Mouse (Mus musculus) CH12.LX (cell line): ENCODE measurements around the gene Efna1. TPM values are rescaled to one million over a fixed set of nuclear protein-coding genes. Genes with fewer than 3 reads are reported as not detected.
A peak's percentile ranks its signal among the peaks of the same experiment; 100 is the strongest.

Source experiments
- DNase-seq: peaks from one replicate; pipeline ENCODE4 v3.0.0-alpha.2; 2013; ENCODE audit errors: extremely low read depth
- H3K27ac ChIP-seq: 2 replicates; pipeline ENCODE4 v1.5.1; 2012; ENCODE audit warnings: low read depth, mild to moderate bottlenecking, control low read depth, moderate library complexity; ENCODE audit not compliant: insufficient read depth
- H3K27me3 ChIP-seq: replicated peaks from 2 replicates; pipeline ENCODE3; 2012; ENCODE audit warnings: inconsistent platforms
- H3K36me3 ChIP-seq, 2 experiments: replicated peaks in 1 of 2; 2 replicates each; pipeline versions ENCODE3 to v1.6.1; 2012; ENCODE audit warnings: inconsistent platforms in 1 of 2, low read length in 1 of 2, mild to moderate bottlenecking in 1 of 2, mixed read lengths in 1 of 2, moderate library complexity in 1 of 2; ENCODE audit not compliant: control insufficient read depth in 1 of 2, insufficient read depth in 1 of 2
- H3K4me1 ChIP-seq, 2 experiments: 2 replicates each; pipeline ENCODE4 v1.6.1; 2012; ENCODE audit warnings: inconsistent platforms in 1 of 2, moderate library complexity in 1 of 2; ENCODE audit not compliant: insufficient read depth in 2 of 2, control insufficient read depth in 1 of 2
- H3K4me2 ChIP-seq: 2 replicates; pipeline ENCODE4 v1.6.1; 2012; ENCODE audit warnings: low read depth, mild to moderate bottlenecking, control low read depth; ENCODE audit not compliant: poor library complexity, insufficient read depth, severe bottlenecking
- H3K4me3 ChIP-seq, 3 experiments: fragments of 150-350 bp in 1 of 3; sonication (generic) in 1 of 3; replicated peaks in 1 of 3; 2 replicates each; pipeline versions ENCODE3 to v1.5.1; 2011 to 2012; ENCODE audit warnings: low read depth in 2 of 3, low read length in 2 of 3, mild to moderate bottlenecking in 2 of 3, moderate library complexity in 2 of 3, control low read depth in 1 of 3, improper control_type of control experiment in 1 of 3, inconsistent platforms in 1 of 3, mixed read lengths in 1 of 3; ENCODE audit not compliant: poor library complexity in 1 of 3
- H3K79me2 ChIP-seq: replicated peaks from 2 replicates; pipeline ENCODE4 v1.6.1; 2012; ENCODE audit warnings: mild to moderate bottlenecking, moderate library complexity; ENCODE audit not compliant: control insufficient read depth, poor library complexity, insufficient read depth, severe bottlenecking; ENCODE audit errors: extremely low read depth
- H3K9ac ChIP-seq: 2 replicates; pipeline ENCODE4 v1.6.1; 2012; ENCODE audit warnings: low read depth, mild to moderate bottlenecking, control low read depth, moderate library complexity; ENCODE audit not compliant: insufficient read depth
- H3K9me3 ChIP-seq: replicated peaks from 2 replicates; pipeline ENCODE3; 2012; ENCODE audit warnings: low read length, inconsistent platforms, mixed read lengths
- CHD2 ChIP-seq: IDR thresholded peaks from 2 replicates; pipeline ENCODE4 v1.6.1; 2011; ENCODE audit warnings: low read length, improper control_type of control experiment
- CTCF ChIP-seq, 2 experiments: IDR thresholded peaks in 1 of 2; conservative IDR thresholded peaks in 1 of 2; 2 replicates each; pipeline ENCODE4 v1.5.1; 2011 to 2012; ENCODE audit warnings: low read depth in 2 of 2, low read length in 2 of 2, improper control_type of control experiment in 1 of 2, inconsistent platforms in 1 of 2, mild to moderate bottlenecking in 1 of 2, moderate library complexity in 1 of 2
- EP300 ChIP-seq: IDR thresholded peaks from 2 replicates; pipeline ENCODE4 v1.6.1; 2011; ENCODE audit warnings: low read length, improper control_type of control experiment
- ETS1 ChIP-seq: conservative IDR thresholded peaks from 2 replicates; pipeline ENCODE4 v1.6.1; 2012; ENCODE audit warnings: low read depth, mild to moderate bottlenecking, inconsistent platforms, low read length, improper control_type of control experiment, moderate library complexity
- GABPA ChIP-seq: IDR thresholded peaks from 2 replicates; pipeline ENCODE4 v1.6.1; 2012; ENCODE audit warnings: low read depth, low read length, improper control_type of control experiment, inconsistent platforms; ENCODE audit not compliant: insufficient replicate concordance
- HCFC1 ChIP-seq: IDR thresholded peaks from 2 replicates; pipeline ENCODE4 v1.6.1; 2012; ENCODE audit warnings: low read depth, mild to moderate bottlenecking, inconsistent platforms, low read length, improper control_type of control experiment
- IRF4 ChIP-seq: IDR thresholded peaks from 2 replicates; pipeline ENCODE4 v1.6.1; 2014; ENCODE audit warnings: low read depth, mild to moderate bottlenecking, inconsistent platforms, low read length, improper control_type of control experiment
- JUND ChIP-seq: conservative IDR thresholded peaks from 2 replicates; pipeline ENCODE4 v1.6.1; 2011; ENCODE audit warnings: low read depth, low read length, improper control_type of control experiment
- KAT2A ChIP-seq: IDR thresholded peaks from 2 replicates; pipeline ENCODE4 v1.6.1; 2012; ENCODE audit warnings: low read length, improper control_type of control experiment, inconsistent platforms; ENCODE audit not compliant: insufficient replicate concordance
- MAZ ChIP-seq: IDR thresholded peaks from 2 replicates; pipeline ENCODE4 v1.6.1; 2012; ENCODE audit warnings: low read depth, mild to moderate bottlenecking, inconsistent platforms, low read length, improper control_type of control experiment, moderate library complexity
- MEF2A ChIP-seq: IDR thresholded peaks from 2 replicates; pipeline ENCODE4 v1.6.1; 2014; ENCODE audit warnings: low read depth, mild to moderate bottlenecking, inconsistent platforms, low read length, improper control_type of control experiment, borderline replicate concordance
- MXI1 ChIP-seq: IDR thresholded peaks from 2 replicates; pipeline ENCODE4 v1.6.1; 2011; ENCODE audit warnings: mild to moderate bottlenecking, low read depth, low read length, improper control_type of control experiment
- POLR2A ChIP-seq: IDR thresholded peaks from 2 replicates; pipeline ENCODE4 v1.6.1; 2011; ENCODE audit warnings: low read depth, mild to moderate bottlenecking, improper control_type of control experiment, low read length
- POLR2AphosphoS2 ChIP-seq: IDR thresholded peaks from 2 replicates; pipeline ENCODE4 v1.6.1; 2011; ENCODE audit warnings: low read depth, low read length, improper control_type of control experiment
- RAD21 ChIP-seq: IDR thresholded peaks from 2 replicates; pipeline ENCODE4 v1.6.1; 2011; ENCODE audit warnings: low read depth, mild to moderate bottlenecking, low read length, improper control_type of control experiment, moderate library complexity
- SIN3A ChIP-seq: IDR thresholded peaks from 2 replicates; pipeline ENCODE4 v1.6.1; 2012; ENCODE audit warnings: low read length, improper control_type of control experiment, inconsistent platforms
- SMC3 ChIP-seq: IDR thresholded peaks from 2 replicates; pipeline ENCODE4 v1.6.1; 2011; ENCODE audit warnings: low read depth, low read length, improper control_type of control experiment
- TBP ChIP-seq: conservative IDR thresholded peaks from 2 replicates; pipeline ENCODE4 v1.6.1; 2011; ENCODE audit warnings: low read depth, low read length, improper control_type of control experiment
- TCF12 ChIP-seq: IDR thresholded peaks from 2 replicates; pipeline ENCODE4 v1.6.1; 2014; ENCODE audit warnings: low read depth, mild to moderate bottlenecking, inconsistent platforms, low read length, improper control_type of control experiment
- UBTF ChIP-seq: IDR thresholded peaks from 2 replicates; pipeline ENCODE4 v1.6.1; 2012; ENCODE audit warnings: low read depth, mild to moderate bottlenecking, inconsistent platforms, low read length, improper control_type of control experiment, moderate library complexity
- USF1 ChIP-seq: IDR thresholded peaks from 2 replicates; pipeline ENCODE4 v1.6.1; 2014; ENCODE audit warnings: low read depth, mild to moderate bottlenecking, inconsistent platforms, low read length, improper control_type of control experiment
- USF2 ChIP-seq: conservative IDR thresholded peaks from 2 replicates; pipeline ENCODE4 v1.6.1; 2011; ENCODE audit warnings: low read depth, low read length, improper control_type of control experiment
- ZKSCAN1 ChIP-seq: IDR thresholded peaks from 2 replicates; pipeline ENCODE4 v1.6.1; 2012; ENCODE audit warnings: low read depth, inconsistent platforms, low read length, improper control_type of control experiment, borderline replicate concordance
- ZMIZ1 ChIP-seq: IDR thresholded peaks from 2 replicates; pipeline ENCODE4 v1.6.1; 2012; ENCODE audit warnings: low read depth, mild to moderate bottlenecking, inconsistent platforms, low read length, improper control_type of control experiment
- dilution Hi-C: fragments of 300-500 bp; cut with MboI; formaldehyde crosslinking; loops from 2 replicates; pipeline ENCODE4 v1.14.3; 2020; ENCODE audit warnings: low sequenced_read_pairs; ENCODE audit not compliant: extremely low pct_unique_long_range_greater_than_20kb, extremely low pct_ligation_motif_present
- in situ Hi-C: fragments of 300-500 bp; cut with MboI; formaldehyde crosslinking; loops from 3 replicates; pipeline ENCODE4 v1.14.3; 2019; ENCODE audit warnings: low sequenced_read_pairs, low pct_ligation_motif_present, low pct_unique_long_range_greater_than_20kb, mixed read lengths
- polyA plus RNA-seq: library from polyadenylated mRNA; unstranded; fragments of >175 nt; gene quantifications from 2 replicates; pipeline ENCODE4 v1.2.1, GENCODE M21; 2012; ENCODE audit warnings: low read depth; ENCODE audit not compliant: insufficient read length
- total RNA-seq, 2 experiments: library from RNA; depleted of rRNA; stranded (reverse); fragments of 300-350 nt in 1 of 2; fragments of >200 nt in 1 of 2; gene quantifications; 2 replicates each; pipeline ENCODE4 v1.2.3; 2012 to 2014

Gene Efna1
- total and polyA plus RNA-seq, 3 experiments = 0.70 to 0.93 (median 0.71) TPM

DNA sequence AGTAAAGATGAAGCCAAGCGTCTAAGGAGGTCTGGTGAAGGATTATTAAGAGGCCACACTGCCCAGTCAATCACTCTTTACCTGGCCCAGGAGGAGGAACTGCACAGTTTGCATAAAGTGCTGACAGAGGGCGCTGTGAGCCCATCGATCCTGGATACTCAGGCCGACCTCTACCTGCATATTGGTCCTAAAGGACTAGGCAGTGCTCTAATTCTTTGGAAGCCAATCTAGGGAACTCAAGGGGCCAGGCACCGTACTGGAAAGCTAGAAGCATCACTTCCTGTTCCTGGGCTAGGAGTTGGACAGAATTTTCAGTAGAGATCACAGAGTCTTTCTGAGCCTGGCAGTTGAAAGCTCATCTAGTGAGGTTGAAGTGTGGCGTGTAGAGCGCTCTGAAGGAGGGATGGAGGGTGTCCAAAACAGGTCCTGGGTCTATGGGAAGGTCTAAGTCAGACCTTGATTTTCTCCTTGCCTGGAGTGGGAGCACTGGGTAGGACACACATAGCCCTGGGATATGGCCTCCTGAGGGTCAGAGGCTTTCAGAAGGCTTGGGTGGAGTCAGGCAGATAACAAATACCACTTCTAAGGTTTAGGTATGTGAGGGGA is 30.4 kb downstream of the Efna1 start (continued):
- 0 out of 2 replicates have a peak, but pooled peaks have one; percentile 22 for TF ChIP-seq UBTF
- TF ChIP-seq POLR2A = peak; percentile 43
- TF ChIP-seq IRF4 = 0 out of 2 replicates have a peak, but pooled peaks have one; percentile 62
- TF ChIP-seq CHD2 = no peak
- TF ChIP-seq ZKSCAN1 = no peak
- peak; percentile 80 for TF ChIP-seq POLR2AphosphoS2
- no peak for TF ChIP-seq KAT2A
- TF ChIP-seq CTCF (conservative IDR thresholded peaks at IDR 0.05 in 1 of 2, IDR thresholded peaks at IDR 0.05 in 1 of 2; ENCODE audit: low read depth in 2 of 2, low read length in 2 of 2) = peak; percentile 61 to 94

DNA sequence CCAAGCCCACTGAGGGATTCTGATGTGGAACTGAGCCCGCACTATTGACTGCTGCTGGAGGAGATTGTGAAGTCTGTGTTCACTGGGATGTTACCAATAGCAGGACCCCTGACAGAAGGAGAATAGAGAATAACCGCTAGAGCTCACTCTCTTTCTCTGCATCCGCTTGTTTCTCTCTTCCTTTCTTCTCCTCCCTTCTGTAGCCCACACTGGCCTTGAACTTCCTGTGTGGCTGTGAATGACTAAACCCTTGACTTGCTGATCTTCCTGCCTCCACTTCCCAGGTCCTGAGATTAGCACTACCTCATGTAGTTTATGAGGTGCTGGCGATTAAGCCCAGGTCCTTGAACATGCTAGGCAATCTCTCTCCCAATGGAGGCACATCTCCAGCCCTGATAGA is 33.5 kb downstream of the Efna1 start:
- TF ChIP-seq TBP = no peak
- TF ChIP-seq SIN3A = no peak
- TF ChIP-seq GABPA = no peak
- TF ChIP-seq POLR2AphosphoS2 = no peak
- TF ChIP-seq POLR2A = peak; percentile 22
- TF ChIP-seq USF1 = no peak
- no peak for DNase-seq
- Histone ChIP-seq H3K36me3 (peaks cover 14 to 27% of the 10 kb centered on the region in 2 experiments), H3K4me2 (peak overlapping the region; percentile 86), H3K27ac (peak overlapping the region; percentile 47), H3K4me1 (peaks cover 10 to 78% of the 10 kb centered on the region in 2 experiments), H3K9me3 (no peaks in the 10 kb centered on the region), H3K79me2 (peaks cover 17% of the 10 kb centered on the region), H3K4me3 (peak overlapping the region; percentile 75 to 84 (median 80)), H3K9ac (peak overlapping the region; percentile 90), H3K27me3 (no peaks in the 10 kb centered on the region)
- in situ Hi-C loops (loop anchor here (5.0 kb wide), 1 partner anchor 50 kb away; no protein-coding TSS in a partner anchor), dilution Hi-C loops (no loop called here)

DNA sequence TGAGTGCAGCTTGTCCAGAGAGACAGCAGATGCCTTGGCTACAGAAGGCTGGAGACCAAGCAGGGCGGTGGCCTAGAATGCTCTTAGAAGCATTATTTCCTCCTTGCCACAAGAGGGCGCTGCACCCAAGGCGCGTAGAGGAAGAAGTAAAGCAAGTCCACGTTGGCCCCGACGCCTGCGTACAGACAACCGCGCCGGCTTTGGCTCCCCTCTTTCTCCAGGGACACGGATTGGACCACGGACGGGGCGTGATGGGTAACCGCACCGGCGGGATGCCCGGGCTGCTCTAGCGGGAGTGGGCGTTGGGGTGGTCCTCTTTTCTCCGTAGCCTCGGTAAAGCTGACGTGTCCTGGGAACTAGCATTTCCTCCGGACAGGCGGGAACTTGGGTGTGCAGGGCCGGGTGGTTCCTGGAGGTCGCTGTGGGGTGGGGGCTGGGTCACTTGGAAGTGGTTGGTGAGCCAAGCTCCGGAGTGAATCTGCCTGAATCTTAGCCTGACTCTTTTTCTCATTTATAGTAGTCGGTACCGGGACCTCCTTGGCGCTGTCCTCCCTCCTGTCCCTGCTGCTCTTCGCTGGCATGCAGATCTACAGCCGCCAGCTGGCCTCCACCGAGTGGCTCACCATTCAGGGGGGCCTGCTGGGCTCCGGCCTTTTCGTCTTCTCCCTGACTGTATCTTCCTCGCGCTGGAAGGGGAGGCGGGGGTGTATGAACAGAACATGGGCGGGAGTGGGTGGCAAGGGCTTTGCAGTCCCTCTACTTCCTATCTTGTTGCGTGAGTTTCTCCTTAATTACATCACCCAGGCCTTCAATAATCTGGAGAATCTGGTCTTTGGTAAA is 34.5 kb downstream of the Efna1 start, which contains the start of gene Trim46:
Gene Trim46, minus strand, starts transcription at position 49 of the 840 bp plus-strand sequence.
- in situ Hi-C loops (loop anchor here (5.0 kb wide), 1 partner anchor 51 kb away; no protein-coding TSS in a partner anchor), dilution Hi-C loops (no loop called here)
- H3K9ac ChIP-seq = peak within 1 kb of the TSS; percentile 90
- H3K27me3 ChIP-seq = no peaks in the 10 kb centered on the region
- peak within 1 kb of the TSS; percentile 87 for H3K4me2 ChIP-seq
- H3K4me3 ChIP-seq = peak within 1 kb of the TSS; percentile 75 to 84 (median 80)
- peaks cover 22 to 36% of the 10 kb centered on the region in 2 experiments for H3K36me3 ChIP-seq
- H3K9me3 ChIP-seq = no peaks in the 10 kb centered on the region
- DNase-seq = peak; percentile 94
- H3K4me1 ChIP-seq = peaks cover 10 to 72% of the 10 kb centered on the region in 2 experiments
- peaks cover 17% of the 10 kb centered on the region for H3K79me2 ChIP-seq
- H3K27ac ChIP-seq = peak within 1 kb of the TSS; percentile 48
- no peak for TF ChIP-seq EP300
- TF ChIP-seq CTCF (conservative IDR thresholded peaks at IDR 0.05 in 1 of 2, IDR thresholded peaks at IDR 0.05 in 1 of 2; ENCODE audit: low read depth in 2 of 2, low read length in 2 of 2) = peak; percentile 78 to 92
- no peak for TF ChIP-seq MAZ
- TF ChIP-seq SMC3 = peak; percentile 60
- no peak for TF ChIP-seq ETS1
- TF ChIP-seq USF1 = no peak
- peak; percentile 56 for TF ChIP-seq RAD21
- TF ChIP-seq GABPA = peak; percentile 20; the same call in 1 of the 2 replicates
- peak; percentile 76 for TF ChIP-seq HCFC1
- 0 out of 2 replicates have a peak, but pooled peaks have one; percentile 15 for TF ChIP-seq MEF2A
- peak; percentile 86 for TF ChIP-seq SIN3A
- peak; percentile 87 for TF ChIP-seq POLR2A
- TF ChIP-seq KAT2A = peak; percentile 64; the same call in 1 of the 2 replicates
- peak; percentile 60; the same call in 1 of the 2 replicates for TF ChIP-seq UBTF
- no peak for TF ChIP-seq CHD2
- no peak for TF ChIP-seq USF2
- TF ChIP-seq ZMIZ1 = peak; percentile 64; the same call in 1 of the 2 replicates
- TF ChIP-seq TBP = peak; percentile 64
- no peak; the same call in 1 of the 2 replicates for TF ChIP-seq POLR2AphosphoS2
- peak; percentile 77 for TF ChIP-seq TCF12
- peak; percentile 88; the same call in 1 of the 2 replicates for TF ChIP-seq MXI1
- no peak for TF ChIP-seq JUND
